Mouse (Mus musculus) gonadal fat pad, adult 2 months (tissue): ENCODE results near the gene Nsrp1. TPM values are rescaled to one million over a fixed set of nuclear protein-coding genes. Genes with fewer than 3 reads are reported as not detected.

ENCODE experiments used
- DNase-seq: peaks from one replicate; pipeline ENCODE4 v3.0.0-alpha.2; 2012; ENCODE audit warnings: low read depth
- polyA plus RNA-seq: library from polyadenylated mRNA; depleted of rRNA; stranded (reverse); fragments of >200 nt; gene quantifications from 2 replicates; pipeline ENCODE4 v1.2.3, GENCODE M21; 2012

The Nsrp1 gene
- polyA plus RNA-seq, 1 experiment = 1.1 TPM

DNA sequence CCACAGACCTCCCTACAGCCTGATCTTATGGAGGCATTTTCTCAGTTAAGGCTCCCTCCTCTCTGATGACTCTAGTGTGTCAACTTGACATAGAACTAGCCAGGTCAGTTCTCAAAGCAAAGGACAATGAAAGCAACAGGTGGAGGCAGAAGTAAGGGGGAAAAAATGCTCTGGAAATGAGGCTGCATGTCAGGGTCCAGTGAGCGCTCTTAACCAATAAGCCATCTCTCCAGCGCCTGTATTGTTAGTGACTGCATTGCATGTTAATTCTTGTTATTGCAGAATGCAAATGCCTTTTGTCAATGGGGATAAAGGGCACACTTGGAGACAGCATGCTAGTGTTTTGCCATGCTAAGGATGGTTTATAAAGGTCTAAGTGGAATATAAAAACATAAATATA, 35.4 kb downstream of the Nsrp1 start:
- no peak for DNase-seq

DNA sequence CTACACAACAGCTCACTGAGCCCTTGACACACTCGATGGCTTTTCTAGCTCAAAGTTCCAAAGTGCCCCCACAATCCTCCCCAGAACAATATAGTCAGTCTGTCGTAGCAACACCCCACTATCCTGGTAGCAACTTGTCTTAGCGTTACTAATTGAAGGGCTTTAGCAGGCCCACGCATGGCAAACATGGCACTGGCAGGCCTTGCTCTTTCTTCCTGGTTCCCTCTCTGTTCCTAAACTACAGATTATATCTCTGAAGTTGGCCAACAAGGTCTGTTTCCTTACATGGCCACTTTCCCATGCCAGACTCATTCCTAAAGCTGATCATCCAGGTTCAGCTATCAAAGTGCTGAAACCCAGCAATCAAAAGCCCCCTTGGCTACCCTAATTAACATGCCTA, 36.3 kb downstream of the Nsrp1 start:
- peak; percentile 70 for DNase-seq

DNA sequence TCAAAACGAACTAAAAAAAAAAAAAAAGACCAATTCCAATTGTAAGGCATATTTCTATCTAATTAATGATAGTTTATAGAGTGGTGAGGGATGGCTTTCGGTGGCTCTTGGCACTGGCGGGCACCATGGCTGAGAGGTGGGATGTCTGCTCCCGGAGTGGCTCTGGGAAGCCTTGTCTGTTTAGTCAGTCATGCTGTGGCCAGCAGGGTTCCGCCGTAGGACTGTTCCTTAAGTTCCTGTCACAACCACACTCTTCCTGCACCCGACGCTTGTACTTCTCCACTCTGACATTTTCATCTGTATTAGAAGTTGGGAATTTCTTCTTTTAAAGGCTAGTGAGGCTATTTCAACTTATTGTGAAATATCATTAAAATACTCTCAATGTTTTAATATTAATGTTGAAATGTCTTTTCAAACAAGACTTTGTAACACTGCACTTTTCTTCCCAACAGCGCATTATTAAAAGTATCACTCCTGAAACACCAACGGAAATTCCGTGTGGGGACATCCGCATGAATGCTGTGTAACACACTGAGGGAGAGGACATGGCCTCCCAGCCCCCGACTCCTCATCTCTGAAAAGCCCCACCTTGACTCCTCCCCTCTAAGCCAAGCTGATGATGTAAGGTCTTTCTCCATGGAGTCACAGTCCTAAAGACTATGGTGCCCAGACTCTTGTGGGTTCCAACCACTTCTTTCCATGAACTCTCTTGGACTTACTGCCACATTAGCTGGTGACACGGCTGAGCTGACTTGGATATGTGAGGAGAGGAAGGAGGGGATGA, 46.9 kb downstream of the Nsrp1 start:
- DNase-seq = no peak

DNA sequence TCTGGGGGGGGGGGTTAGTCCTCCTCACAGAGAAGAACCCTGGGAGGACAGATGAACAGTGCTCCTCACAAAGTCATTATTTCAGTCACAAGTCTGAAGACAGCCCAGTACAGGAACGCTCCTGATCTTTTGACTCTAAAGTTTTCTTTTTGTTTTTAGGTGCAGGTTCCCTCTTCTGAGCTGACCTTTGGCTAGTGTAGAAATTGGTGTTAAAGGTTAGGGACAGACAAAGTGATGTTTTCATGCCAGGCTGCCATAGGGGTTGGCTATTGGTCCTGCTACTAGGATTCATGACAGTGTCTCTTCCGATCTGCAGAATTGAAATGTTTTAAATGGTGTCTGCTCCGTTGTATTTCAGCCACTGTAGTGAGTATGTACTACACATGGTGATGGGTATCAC, 50.1 kb downstream of the Nsrp1 start:
- DNase-seq = no peak

DNA sequence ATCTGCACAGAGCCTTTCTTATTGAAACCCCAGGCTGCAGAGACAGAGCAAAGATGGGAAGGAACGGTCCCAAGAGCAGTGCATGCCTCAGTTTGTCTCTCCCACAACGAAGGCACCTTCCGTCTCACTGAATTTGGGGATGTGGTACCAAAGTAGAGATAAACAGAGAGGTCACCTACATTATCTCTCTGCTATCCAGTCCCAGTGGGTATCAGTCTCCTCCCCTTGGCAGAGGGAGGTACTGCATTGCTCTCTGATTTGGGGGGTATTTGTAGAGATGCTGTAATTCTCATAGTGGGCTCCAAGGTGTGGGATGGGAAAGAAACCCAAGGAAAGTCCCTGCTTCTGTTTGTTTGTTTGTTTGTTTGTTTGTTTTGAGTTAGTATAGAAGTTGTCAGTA, 51.7 kb downstream of the Nsrp1 start:
- DNase-seq = no peak

DNA sequence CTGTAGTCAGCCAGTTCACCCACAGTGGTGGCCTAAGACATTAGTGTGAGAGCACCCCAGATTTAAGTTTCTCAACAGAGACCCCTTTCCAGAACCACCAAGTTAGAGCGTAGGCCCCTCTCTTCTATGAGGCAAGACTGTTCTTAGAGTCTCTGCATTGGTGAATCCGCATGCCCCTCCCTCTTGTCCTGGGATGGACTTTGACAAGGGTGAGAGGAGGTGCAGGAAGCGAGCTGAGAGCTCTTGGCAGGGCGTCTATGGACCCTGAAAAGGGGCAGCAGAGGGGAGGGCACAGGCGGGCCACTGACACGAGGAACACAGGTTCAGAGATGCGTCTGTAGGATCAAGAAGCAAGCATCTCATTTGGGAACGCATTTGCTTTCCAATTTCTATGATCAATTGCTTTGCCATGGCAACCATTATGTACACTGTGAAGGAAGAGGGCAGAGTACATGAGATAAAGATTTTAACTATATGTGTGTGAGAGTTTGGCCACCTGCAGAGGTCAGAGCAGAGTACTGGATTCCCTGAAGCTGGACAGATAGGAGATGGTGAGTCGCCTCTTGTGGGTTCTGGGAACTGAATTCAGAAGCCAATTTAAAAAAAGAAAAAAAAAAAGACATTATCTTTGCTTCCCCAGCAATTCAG, 56.4 kb downstream of the Nsrp1 start:
- no peak for DNase-seq

DNA sequence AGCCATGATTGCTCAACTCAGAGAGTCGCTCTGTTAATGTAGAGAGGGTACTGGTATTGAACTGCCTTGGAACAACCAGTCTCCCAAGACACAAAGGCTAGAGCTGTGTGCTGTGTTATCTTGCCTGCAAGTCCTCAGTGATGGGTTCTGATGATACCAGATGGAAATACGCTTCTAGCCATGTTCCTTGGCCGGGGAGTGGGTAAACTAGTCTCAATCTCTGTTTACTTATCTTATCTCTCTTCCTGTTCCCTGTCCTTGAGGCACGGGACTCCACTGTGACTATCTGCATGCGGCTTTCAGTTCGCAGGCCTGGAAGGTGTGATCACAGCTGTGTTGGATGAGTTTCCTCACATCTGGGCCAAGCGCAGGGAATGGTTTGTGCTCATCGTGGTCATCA, 58.7 kb downstream of the Nsrp1 start:
- DNase-seq = no peak

DNA sequence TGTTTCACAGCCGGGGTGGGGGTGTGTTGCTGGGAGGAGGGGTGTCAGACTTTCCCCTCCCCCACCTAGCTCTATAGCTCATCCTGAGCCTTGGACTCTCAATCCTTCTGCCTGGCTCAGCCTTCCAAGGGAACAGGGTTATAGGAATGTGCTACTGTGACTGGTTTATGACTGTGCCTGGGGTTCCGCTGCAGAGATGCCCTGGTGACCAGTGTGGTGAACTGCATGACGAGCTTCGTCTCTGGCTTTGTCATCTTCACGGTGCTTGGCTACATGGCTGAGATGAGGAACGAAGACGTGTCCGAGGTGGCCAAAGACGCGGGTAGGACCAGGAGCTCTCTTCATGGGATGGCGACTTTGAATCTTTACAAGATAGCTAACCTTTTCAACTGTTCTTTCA, 60.2 kb downstream of the Nsrp1 start:
- DNase-seq = no peak

DNA sequence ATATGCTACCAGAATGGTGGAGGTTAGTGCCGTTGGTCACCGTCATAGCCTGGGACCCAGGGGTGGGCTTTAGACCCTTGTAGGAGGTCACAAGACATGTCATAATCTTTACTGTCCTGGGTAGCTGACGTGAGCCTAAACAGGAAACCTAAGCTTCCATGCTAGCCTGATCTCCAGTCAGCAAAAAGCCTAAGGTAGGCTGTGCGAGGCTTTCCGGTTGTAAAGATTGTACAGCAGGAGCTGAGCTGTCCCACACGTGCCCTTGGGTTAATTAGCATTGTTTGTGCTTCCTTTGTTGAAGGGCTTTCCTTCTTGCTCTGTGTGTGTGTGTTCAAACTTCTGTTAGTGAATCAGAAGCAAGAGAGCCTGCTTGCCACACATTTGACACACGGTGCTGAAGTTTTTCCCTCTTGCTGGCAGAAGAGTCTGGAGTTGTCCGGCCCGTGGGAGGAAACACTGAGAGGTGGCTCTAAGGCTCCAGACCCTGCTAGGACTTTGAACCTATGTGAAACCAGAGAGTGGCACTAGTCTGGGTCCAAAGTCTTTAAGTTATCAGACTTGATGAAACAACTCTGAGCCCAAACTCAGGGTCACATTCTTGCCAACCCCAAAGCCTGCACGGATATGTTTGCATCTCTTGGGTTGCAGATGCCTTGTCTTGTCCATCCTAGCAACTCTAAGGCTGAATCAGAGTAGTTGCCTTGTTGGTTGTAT, 67.3 kb downstream of the Nsrp1 start:
- DNase-seq = no peak

DNA sequence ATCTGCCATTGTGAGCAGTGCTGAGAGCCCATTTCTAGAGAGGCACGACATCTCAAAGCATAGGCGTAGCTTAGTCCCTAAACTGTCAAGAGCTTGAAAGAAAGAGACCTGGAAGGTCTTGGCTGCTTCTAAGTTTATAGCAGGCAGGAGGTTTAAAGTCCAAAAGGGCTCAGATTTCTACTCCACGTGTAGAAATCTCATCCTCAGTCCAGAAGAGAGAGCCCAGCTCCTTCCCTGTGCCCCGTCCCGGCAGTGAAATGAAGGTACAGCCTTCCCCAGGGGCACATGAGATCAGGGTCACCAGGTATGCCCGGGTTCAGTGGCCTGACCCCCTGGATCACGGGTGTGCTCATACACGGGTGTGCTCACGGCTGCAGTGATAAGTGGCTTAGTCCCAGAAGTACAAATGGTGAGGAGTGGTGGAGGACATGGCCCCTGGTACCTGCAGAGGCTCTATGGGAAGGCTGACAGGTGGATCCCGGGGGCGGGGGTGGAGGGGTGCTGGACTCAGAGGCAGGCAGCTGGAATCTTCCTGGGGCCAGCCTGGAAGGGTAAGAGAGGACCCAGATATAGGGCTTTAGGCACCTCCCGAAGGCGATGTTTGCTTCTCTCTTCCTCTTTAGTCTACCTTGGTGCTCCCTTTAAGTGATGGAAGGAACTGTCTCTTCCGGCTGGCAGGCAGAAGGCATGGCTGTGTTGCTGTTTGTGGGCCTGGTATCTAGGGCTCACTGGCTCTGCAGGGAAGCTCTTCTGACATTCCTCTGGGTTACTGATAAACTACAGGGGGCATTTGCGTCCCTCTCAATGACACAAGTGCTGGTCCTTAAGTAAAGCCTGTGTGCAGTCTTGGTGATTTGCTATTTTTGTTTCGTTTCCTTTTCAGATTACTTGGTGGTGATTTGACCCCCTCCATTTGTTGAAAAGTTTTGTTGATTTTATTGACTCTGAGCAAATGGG, 68.9 kb downstream of the Nsrp1 start:
- DNase-seq = no peak

DNA sequence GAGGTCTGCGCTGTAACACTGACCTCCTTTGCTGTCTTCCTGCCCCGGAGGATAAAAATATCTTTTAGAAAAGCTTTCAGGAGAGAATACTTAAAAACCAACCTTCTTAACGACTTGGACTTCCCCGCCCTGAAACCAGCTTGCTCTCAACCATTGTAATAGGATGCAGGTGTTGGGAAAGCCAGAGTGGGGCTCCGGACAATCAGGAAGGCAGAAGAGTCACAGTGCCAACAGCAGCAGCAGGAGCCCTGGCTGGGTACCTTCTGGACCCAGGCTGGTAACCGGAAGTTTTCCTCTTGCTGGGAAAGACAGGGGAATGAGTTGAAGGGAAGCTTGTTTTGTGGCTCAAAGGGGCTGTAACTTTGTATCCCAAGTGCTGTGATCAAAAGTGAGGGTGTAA, 71.6 kb downstream of the Nsrp1 start:
- DNase-seq = no peak

DNA sequence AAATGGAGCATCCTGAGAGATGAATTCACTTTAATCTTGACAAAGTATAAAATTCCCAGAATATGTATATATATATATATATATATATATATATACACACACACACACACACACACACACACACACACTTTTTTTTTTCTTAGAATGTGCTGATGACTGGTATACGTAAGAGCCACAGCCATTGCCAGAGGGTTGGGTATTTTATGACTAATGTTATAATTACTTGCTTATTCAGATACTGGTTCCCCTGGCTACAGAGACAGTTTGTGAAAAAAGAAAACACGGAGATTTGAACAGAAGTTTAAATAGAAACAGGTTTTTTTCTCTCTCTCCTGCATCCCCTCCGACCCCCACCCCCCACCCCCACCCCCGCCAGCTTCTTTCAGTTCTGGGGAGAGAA, 72.4 kb downstream of the Nsrp1 start:
- no peak for DNase-seq

DNA sequence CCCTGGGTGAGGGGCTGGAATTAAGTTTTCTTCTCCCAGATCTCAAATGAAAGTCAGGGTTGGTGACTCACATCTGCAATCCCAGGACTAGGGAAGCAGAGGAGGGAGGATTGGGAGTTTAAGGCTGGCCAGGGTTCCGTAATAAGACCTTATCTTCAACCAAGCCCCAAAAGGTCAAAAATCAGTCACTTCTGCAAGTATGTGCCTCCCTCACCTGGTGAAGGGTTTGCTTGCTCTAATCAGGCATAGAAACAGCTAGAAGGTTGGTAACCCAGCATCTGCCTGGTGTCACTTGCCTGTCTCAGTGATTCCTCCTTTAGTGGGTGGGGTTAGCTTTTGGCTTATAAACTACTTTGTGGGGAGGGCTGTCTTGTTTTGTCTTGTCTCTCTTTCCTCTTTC, 75.9 kb downstream of the Nsrp1 start:
- DNase-seq = no peak

DNA sequence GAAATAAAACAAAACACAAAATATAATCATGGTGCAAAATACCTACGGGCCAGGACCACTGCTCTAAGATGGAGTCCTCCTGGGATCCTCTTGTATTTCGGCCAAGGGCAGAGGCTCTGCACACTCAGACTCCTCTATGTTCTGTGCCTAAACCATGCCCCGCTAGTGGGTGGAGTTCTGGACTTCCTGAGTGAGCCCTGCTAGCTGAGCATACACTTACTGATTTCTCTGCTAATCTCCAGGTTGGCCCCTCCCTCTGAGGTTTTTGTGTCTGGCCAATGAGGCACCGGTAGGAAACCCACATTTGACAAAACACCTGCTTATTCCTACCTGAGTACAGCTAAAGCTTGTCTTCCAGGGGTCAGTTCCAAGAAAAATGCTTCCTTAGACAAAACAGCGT, 77.5 kb downstream of the Nsrp1 start:
- no peak for DNase-seq

DNA sequence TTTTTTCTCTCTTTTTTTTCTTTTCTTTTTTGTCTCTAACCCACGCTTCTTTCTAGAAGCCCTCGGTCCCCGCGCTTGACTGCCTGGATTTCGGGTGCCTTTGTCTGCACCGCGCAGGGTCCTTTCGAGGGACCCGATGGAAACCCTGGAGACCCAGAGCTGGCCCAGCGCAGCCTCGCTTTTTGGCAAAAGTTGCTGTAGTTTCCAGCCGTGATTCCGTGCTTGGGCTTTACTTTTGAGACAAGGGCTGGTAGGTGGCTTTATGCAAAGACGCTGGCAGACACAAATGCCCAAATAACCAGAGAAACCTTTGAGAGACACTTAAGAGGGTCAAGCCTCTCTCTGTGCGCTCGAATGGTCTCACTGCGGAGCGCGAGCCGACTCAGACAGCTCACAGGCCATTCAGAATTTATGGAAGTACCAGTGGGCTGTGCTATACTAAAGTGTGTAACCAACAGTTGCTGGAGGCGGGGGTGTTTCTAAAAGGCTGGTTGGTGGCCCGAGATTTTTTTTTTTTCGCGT, 79.5 kb downstream of the Nsrp1 start:
- no peak for DNase-seq

DNA sequence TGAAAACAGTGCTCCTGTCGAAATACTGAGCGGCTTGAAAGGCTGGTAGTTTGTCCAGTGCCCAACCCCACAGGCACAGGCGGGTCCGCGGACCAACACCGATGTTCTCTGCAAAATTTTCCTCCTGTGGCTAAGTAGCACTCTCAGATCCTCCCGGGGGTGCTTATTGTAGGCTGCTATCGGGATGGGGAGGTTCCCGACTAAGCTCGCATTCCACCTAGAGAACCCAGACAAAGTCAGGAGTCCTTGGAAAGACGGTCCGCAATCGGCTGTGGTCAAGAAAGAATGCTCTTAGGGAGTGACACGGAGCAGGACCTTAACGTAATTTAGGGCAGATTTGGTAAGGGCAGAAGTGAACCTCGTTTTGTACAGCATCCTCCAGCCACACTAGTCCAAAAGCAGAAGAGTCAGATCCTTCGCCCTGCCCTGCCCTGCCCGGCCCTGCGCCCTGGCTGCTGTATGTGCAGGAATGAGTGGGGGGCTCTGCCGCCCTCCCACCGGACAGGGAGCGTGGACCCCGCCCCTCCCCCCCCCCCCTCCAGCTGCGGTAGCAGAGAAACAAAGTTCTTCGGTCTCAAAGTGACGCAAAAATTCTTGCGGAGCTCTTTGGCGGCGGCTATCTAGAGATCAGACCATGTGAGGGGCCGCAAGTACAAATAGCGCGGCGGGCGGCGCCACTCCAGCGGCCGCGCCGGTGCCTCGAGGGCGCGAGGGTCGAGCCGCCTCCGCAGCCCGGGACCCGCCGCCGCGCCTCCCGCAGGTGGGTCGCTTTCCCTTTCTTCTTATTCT, 80.1 kb downstream of the Nsrp1 start, which contains the start of gene Slc6a4:
Gene Slc6a4 (plus strand): TSS at position 688 of the 789 bp plus-strand sequence.
- DNase-seq = no peak

DNA sequence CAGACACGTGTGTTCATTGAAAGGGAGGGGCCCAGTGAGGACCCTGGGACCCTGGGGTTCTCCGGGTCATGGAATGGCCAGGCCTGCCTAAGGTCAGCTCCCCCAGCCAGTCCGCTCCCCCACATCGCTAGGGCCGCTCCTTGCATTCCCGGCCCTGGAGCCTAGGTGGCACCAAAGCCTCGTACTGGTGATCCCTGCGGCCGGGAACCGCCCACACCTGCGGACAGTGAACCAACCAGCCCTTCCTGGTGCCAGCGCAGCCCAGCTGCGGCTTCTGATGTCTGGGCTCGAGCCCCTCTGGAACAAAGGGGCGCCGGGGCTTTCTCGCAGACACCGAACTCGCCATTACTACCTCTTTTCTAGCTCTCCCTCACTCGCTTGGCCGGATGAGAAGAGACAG, 80.9 kb downstream of the Nsrp1 start:
- no peak for DNase-seq

DNA sequence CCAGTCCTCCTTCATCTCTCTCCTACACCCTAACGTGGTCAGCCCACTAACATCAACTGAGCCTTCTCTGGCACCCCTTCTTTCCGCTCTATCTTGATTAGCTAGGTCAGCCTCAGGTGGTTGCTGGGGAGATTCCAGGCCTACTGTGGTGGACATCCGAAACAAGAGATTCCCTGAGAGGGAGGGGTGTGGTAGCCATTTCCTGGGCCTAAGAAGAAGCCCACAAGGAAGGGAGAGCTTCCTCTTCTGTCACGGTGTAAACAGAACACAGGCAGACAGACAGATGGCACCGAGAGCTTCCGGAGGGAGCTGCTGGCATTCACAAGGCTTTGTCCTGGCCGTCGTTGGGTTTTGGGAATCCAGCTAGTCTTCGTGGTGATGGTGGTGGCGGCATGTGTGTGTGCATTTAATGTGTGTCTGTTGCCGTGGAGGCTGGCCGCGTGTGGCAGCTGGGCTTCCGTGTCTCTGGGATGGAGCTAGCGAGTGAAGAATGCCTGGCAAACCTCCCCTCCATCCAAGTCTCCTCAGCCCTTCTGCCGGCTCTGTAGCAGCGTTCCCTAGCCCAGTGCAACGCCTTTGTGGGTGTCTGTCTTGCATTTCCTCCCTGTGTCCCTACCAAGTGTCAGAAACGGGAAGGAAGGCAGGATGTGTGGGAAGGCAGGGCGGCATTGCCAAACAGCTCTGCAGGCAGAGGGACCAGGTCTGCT, 82.1 kb downstream of the Nsrp1 start:
- no peak for DNase-seq
